Mouse (Mus musculus): ENCODE measurements around the gene Gm45233. TPM values are rescaled to one million over a fixed set of nuclear protein-coding genes. Genes with fewer than 3 reads are reported as not detected.

The Gm45233 gene
- polyA plus RNA-seq, 1 experiment from 2014 or later: not detected

- H3K4me3 ChIP-seq (replicated peaks): no peak overlapping the region
- no peak overlapping the region for H3K4me2 ChIP-seq
- no peak overlapping the region for H3K9ac ChIP-seq
- no peak overlapping the region for H3K27ac ChIP-seq (replicated peaks)
- no peak for ATAC-seq (ENCODE audit: insufficient read depth)
- 63% methylated on average over 4 of the region's 4 CpGs for WGBS (ENCODE audit: insufficient replicate concordance)
- H3K36me3 ChIP-seq (replicated peaks): no peaks in the 10 kb centered on the region
- no peaks in the 10 kb centered on the region for H3K27me3 ChIP-seq
- H3K9me3 ChIP-seq (replicated peaks): no peaks in the 10 kb centered on the region
- H3K4me1 ChIP-seq (replicated peaks): no peaks in the 10 kb centered on the region
These were observed 68.6 kb downstream of the Gm45233 start for GRCm38 (mm10) chr7:43512519-43512918.

Small RNA genes lying within 50 kb of the gene (microRNA-seq; reads per million reads assigned to microRNA genes)
- gene Mir7051: 1.0 reads per million

Other genes with a start within 250 kb of the Gm45233 start
- gene Zfp715, start 130.8 kb upstream of the Gm45233 start, polyA plus RNA-seq (2015; fragmentation: Nextera tagmentation; extraction: Ambion mirVana): 4.2 and 4.4 TPM in 2 replicates
- gene Siglecf, start 92.8 kb upstream of the Gm45233 start, polyA plus RNA-seq (2015; fragmentation: Nextera tagmentation; extraction: Ambion mirVana): 1.8 TPM in 2 replicates
- 0.76 and 1.2 TPM in 2 replicates for gene Siglecg, start 35.9 kb upstream of the Gm45233 start, polyA plus RNA-seq (2015; fragmentation: Nextera tagmentation; extraction: Ambion mirVana)
- gene Lim2, start 16.5 kb upstream of the Gm45233 start, polyA plus RNA-seq (2015; fragmentation: Nextera tagmentation; extraction: Ambion mirVana): not detected in 2 replicates
- 17.0 and 17.5 TPM in 2 replicates for gene Nkg7, start 7.1 kb upstream of the Gm45233 start, polyA plus RNA-seq (2015; fragmentation: Nextera tagmentation; extraction: Ambion mirVana)
- not detected in 2 replicates for gene Cldnd2, start 3.3 kb upstream of the Gm45233 start, polyA plus RNA-seq (2015; fragmentation: Nextera tagmentation; extraction: Ambion mirVana)
- gene Etfb, start within 50 bp of the Gm45233 start, polyA plus RNA-seq (2015; fragmentation: Nextera tagmentation; extraction: Ambion mirVana): 283 and 325 TPM in 2 replicates
- 1.0 and 1.5 TPM in 2 replicates for gene Vsig10l, start 19.0 kb downstream of the Gm45233 start, polyA plus RNA-seq (2015; fragmentation: Nextera tagmentation; extraction: Ambion mirVana)
- not detected in 2 replicates for gene Iglon5, start 45.9 kb downstream of the Gm45233 start, polyA plus RNA-seq (2015; fragmentation: Nextera tagmentation; extraction: Ambion mirVana)
- not detected in 2 replicates for gene 4931406B18Rik, start 61.8 kb downstream of the Gm45233 start, polyA plus RNA-seq (2015; fragmentation: Nextera tagmentation; extraction: Ambion mirVana)
- 3.0 and 3.6 TPM in 2 replicates for gene Cd33, start 100.3 kb downstream of the Gm45233 start, polyA plus RNA-seq (2015; fragmentation: Nextera tagmentation; extraction: Ambion mirVana)
- gene Zfp658, start 118.1 kb downstream of the Gm45233 start, polyA plus RNA-seq (2015; fragmentation: Nextera tagmentation; extraction: Ambion mirVana): 0.18 and 0.22 TPM in 2 replicates
- gene Zfp719, start 135.5 kb downstream of the Gm45233 start, polyA plus RNA-seq (2015; fragmentation: Nextera tagmentation; extraction: Ambion mirVana): 2.0 and 2.2 TPM in 2 replicates
- not detected in 2 replicates for gene Zfp819, start 163.0 kb downstream of the Gm45233 start, polyA plus RNA-seq (2015; fragmentation: Nextera tagmentation; extraction: Ambion mirVana)
- 0.05 TPM in 1 of 2 replicates, not detected in the other for gene Ceacam18, start 190.6 kb downstream of the Gm45233 start, polyA plus RNA-seq (2015; fragmentation: Nextera tagmentation; extraction: Ambion mirVana)
- gene Siglece, start 216.0 kb downstream of the Gm45233 start, polyA plus RNA-seq (2015; fragmentation: Nextera tagmentation; extraction: Ambion mirVana): 4.2 and 5.1 TPM in 2 replicates
- 4.1 and 5.3 TPM in 2 replicates for gene Ctu1, start 227.9 kb downstream of the Gm45233 start, polyA plus RNA-seq (2015; fragmentation: Nextera tagmentation; extraction: Ambion mirVana)
- not detected in 2 replicates for gene Klk14, start 246.3 kb downstream of the Gm45233 start, polyA plus RNA-seq (2015; fragmentation: Nextera tagmentation; extraction: Ambion mirVana)